Mouse (Mus musculus) cerebellum, adult 18-20 months (tissue): ENCODE measurements around the gene Ppp1r8.
A peak's percentile ranks its signal among the peaks of the same experiment; 100 is the strongest.

ENCODE experiments used
- DNase-seq, 2 experiments: peaks; one replicate each; pipeline ENCODE4 v3.0.0; 2021

Gene Ppp1r8

GRCm38 (mm10) chr4:132842970-132843704 lies at the start of gene Ppp1r8:
TSS of gene Ppp1r8 (minus strand) at chr4:132843169.
- peak; percentile 89 to 90 for DNase-seq

DNA sequence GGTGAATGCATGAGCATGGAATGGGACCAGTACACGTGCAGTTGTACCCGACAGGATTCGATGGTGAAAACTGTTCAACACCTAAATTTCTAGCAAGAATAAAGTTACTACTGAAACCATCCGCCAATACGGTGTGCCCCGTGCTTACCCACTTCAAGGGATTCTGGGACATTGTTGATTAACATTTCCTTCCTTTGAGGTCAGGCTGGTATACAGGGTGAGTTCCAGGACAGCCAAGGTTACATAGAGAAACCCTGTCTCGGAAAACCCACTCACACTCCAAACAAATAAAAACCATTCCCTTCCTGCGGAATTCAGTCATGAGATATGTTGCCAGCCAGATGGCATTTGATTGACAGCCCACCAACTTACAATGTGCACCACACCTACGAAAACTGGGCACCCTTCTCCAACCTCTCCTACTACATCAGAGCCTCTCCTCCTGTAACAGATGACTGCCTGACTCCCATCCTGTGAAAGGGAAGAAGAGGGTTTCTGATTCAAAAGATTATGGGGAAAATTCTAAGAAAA lies 41.9 kb upstream of the Ppp1r8 start:
- no peak for DNase-seq

- DNase-seq, result peak; percentile 84 to 93
Measured at GRCm38 (mm10) chr4:132884064-132884843, 41.3 kb upstream of the Ppp1r8 start, which contains the start of gene Stx12. TSS of gene Stx12 (minus strand) at chr4:132884509.

GRCm38 (mm10) chr4:132883561-132884063 lies 40.6 kb upstream of the Ppp1r8 start:
- peak in 1 of 2 experiments; percentile 6 for DNase-seq

DNA sequence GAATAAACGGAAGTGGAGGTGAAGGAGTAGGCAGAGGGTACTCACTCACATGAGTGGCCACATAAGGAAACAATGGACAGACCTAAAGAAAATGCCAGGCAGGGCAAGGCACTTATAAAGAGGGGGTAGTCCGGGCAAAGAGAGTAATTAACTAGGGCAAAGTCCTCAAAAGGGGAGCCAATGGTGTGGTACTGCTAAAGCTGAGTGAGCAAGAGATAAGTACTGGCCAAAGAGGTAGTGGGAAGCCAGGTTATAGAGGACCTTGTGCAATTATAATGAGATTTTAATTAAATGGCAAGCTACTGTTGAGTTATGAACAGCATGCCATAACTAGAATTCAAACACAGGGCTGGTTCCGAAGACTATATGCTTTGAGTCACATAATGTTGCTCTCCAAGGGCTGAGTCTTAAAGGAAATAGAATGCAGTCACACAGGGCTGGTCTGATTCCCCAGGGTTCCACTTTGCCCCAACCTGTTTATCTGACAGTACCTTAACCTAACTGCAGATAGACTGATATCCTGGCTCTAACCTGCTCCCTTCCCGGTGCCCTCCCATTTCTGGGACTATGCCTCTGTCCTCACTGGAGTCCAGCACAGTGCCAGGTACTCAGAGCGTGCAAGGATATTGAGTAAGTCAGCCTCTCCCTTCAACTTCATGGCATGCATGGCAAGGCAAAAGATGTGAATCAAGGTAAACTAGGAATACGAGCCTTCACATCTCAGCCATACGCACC lies 31.6 kb upstream of the Ppp1r8 start:
- DNase-seq, result no peak

GRCm38 (mm10) chr4:132873481-132874362 lies 30.8 kb upstream of the Ppp1r8 start:
- no peak for DNase-seq

DNA sequence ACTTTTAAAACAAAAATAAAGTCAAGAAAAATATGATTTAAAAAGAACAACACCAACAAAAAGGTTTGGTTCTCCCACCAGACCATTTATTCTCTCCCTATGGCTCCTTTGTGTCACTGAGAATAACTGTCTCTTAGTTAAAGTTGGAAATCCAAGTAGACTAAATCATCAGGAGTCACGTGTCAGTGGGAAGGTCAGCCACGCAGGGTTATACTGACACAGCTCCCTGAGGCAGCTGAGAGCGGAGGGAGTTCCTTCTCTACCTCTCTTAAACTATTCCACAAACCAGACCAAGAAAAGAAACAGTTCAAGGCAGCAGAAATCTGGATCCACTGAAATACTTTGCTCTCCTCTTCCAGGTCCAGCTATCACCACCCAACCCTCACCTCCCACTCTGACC lies 28.1 kb upstream of the Ppp1r8 start:
- no peak for DNase-seq

GRCm38 (mm10) chr4:132864856-132865255 lies 21.9 kb upstream of the Ppp1r8 start:
- DNase-seq, result no peak

DNA sequence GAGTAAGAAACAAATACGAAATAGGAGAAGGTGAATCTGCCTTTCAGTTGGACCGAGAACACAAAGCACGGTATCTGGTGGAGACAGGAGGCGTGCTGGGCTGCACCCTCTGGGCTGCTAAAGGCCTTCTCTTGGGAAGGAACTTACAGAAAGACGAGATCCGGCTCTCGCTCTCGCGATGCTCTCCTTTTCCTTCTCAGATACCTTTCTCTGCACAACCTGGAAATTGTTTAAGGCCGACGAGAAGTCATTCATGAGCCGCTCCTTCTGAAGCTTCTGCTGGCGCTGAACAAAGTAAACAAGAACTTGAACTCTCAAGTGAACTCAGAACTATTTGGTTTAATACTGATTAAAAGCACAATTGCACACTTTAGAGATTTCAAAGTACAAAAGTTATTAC lies 20.0 kb upstream of the Ppp1r8 start:
- no peak for DNase-seq

DNA sequence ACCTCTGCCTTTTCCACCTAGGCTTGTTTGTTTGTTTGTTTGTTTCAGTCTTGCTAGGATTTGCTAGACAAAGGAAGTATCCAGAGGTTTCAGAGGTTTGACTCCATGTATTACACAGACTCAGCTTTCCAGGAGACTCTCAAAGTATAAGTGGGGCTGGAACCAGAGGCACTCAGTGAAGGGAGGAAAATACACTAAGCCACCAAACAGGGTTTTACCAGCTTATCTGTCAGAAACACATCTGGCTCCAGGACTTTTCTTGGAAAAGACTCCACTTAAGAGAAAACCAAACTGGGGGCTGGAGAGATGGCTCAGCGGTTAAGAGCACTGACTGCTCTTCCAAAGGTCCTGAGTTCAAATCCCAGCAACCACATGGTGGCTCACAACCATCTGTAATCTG lies 17.9 kb upstream of the Ppp1r8 start:
- DNase-seq, result no peak

DNA sequence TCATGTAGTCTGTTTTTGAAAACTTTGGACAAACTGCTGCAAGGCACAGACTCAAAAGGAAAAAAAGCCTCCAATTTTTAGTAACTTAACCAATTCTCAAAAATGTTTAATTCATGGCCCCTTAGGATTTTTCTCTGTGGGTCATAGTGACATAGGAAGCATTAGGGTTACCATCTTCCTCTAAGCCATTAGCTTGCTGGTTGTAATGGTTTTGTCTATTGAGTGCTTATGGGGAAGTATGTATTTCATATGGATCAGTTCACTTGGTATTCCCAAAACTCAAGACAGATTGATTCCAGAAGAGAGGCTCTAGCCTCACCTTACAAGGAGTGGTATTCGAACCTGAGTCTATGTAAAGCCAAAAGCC lies 719 bp upstream of the Ppp1r8 start:
- no peak for DNase-seq

DNA sequence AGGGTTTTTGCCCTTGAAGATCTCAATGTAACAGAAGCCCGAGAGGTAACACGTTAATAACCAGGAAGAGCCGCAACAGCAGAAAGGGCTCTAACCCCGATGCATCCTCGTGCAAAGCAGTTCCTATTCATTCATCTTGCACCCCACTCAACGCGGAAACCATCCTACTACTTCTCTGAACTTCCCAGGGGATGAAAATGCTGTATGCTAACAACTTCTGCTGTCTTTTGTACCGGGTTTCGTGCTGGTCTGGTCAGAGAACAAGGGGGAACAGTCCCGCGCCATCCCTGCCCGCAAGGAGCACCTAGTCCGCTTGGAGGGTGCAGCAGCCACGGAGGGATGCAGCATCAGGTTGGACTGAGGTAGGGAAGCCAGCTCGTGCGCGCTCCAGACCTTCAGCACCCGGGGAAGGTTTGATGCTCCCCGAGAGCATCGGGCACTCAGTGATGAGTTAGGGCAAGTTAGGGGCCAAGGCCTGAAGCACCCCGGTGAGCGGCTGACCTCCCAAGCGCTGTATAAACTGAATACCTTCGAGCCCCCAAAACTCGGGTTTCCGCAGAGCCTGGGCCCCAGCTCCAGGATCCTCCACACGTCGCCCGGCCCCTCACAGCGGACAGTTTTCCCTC lies 575 bp downstream of the Ppp1r8 start:
- peak; percentile 32 to 36 for DNase-seq

- DNase-seq, result no peak
Measured at GRCm38 (mm10) chr4:132841493-132841892, 1.5 kb downstream of the Ppp1r8 start.

- DNase-seq, result peak in 1 of 2 experiments; percentile 9
Measured at GRCm38 (mm10) chr4:132823614-132824366, 19.2 kb downstream of the Ppp1r8 start.

DNA sequence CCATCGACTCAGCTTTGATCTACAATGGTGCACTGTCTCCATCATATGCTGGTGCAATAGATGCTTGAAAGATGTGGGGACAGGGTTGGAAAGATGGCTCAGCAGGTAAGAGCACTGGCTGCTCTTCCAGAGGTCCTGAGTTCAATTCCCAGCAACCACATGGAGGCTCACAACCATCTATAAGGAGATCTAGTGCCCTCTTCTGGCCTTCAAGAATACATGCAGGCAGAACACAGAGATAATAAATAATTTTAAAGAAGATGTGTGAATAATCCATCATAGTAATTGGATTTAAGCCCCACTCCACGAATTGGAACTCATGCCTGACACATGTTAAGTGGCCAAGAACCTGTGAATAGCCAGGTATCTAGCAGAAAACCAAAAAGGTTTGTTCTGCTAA lies 24.5 kb downstream of the Ppp1r8 start:
- no peak for DNase-seq

DNA sequence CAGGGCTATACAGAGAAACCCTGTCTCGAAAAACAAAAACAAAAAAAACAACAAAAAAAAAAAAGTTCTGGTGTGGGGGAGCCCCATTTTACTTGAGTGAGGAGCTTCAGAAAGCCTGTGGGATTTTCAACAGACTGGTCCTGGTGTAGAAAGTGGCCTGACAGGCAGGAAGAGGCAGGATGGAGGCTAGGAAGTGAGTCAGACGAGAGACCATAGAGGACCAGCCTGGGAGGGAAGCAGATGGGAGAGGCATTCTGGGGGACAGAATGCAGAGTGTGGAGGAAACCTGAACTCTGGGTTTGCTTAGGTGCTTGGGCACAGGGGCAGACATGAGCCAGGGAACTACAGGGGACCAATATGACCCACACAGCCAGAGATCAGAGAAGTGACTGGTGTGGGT lies 26.1 kb downstream of the Ppp1r8 start:
- no peak for DNase-seq

- DNase-seq, result no peak
Measured at GRCm38 (mm10) chr4:132816404-132816803, 26.6 kb downstream of the Ppp1r8 start.

- DNase-seq, result no peak
Measured at GRCm38 (mm10) chr4:132809621-132810020, 33.3 kb downstream of the Ppp1r8 start.

DNA sequence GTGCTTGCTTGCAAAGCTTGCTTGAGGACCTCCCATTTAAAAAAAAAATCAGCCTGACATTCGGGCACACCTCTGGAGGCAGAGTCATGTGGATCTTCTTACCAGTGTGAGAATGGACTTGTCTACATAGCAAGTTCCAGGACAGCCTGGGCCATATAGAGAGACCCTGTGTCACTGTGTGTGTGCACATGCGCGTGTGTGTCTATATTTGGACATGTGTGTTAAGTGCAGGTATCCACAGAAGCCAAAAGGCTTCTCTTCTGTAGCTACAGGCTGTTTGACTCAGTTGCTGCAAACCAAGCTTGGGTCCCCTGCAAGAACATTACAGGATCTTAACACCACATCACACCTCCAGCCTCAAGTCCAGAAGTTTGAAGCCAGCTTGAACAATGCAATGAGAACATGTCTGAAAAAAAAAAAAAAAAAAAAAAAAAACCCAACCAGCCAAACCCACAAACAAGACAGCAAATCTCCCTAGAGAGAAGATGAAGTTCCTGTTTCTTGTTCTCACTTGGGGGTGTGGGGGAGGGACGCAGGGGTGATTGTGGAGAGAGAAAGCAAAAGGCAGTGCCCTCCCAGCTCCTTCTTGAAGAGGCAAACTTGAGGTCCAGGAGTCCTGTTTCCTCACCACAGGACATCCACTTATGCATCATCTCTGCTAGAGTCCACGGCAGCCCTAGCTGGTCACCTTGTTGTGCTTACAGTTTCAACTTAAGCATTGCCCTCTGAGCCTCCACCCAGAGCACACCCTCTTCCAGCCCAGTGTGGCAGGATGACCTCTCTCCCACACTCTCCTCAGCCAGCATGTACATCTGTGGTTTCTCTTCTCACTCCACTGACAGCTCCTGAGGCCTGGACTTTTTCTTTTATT lies 35.0 kb downstream of the Ppp1r8 start:
- no peak for DNase-seq
